Mouse (Mus musculus) embryonic fibroblast, embryonic 13.5 days (primary cell): ENCODE data around the gene Kmt2e.

Source experiments
- CTCF ChIP-seq: IDR thresholded peaks from 2 replicates; pipeline ENCODE4 v1.5.1; 2011; ENCODE audit warnings: mild to moderate bottlenecking, control low read depth, low read length, moderate library complexity, borderline replicate concordance; ENCODE audit not compliant: insufficient read depth
- POLR2A ChIP-seq: IDR thresholded peaks from 2 replicates; pipeline ENCODE4 v1.6.1; 2011; ENCODE audit warnings: low read depth, mild to moderate bottlenecking, control low read depth, low read length, moderate library complexity

GRCm38 (mm10) chr5:23411640-23412039, 22.6 kb upstream of the Kmt2e start:
- TF ChIP-seq POLR2A (no peak), CTCF (no peak)
